Mouse (Mus musculus): ENCODE data around the gene Sh2d6. TPM values are rescaled to one million over a fixed set of nuclear protein-coding genes. Genes with fewer than 3 reads are reported as not detected.
A peak's percentile ranks its signal among the peaks of the same experiment; 100 is the strongest.
"Not testable (repeated sequence)": the region's sequence is repeated elsewhere in the genome, so short reads cannot be mapped to it uniquely, and the experiment has no call there.

The Sh2d6 gene
- polyA plus RNA-seq, 1 experiment: 76.8 TPM

- H3K27ac ChIP-seq (ENCODE audit: control insufficient read depth, insufficient read depth, low read depth, low read length): no peak overlapping the region
- TF ChIP-seq POLR2A (IDR thresholded peaks at IDR 0.05; ENCODE audit: control insufficient read depth, low read depth, low read length) (no peak), CTCF (IDR thresholded peaks at IDR 0.05; ENCODE audit: control insufficient read depth, insufficient read depth, insufficient replicate concordance, low read depth, low read length) (no peak)
- H3K36me3 ChIP-seq (ENCODE audit: control insufficient read depth, insufficient read depth, low read length): no peaks in the 10 kb centered on the region
- H3K4me3 ChIP-seq (ENCODE audit: control insufficient read depth, low read depth, low read length): no peak overlapping the region
- H3K4me1 ChIP-seq (ENCODE audit: control insufficient read depth, insufficient read depth, low read length): no peaks in the 10 kb centered on the region
- no peaks in the 10 kb centered on the region for H3K27me3 ChIP-seq (ENCODE audit: control insufficient read depth, insufficient read depth, low read length)
Observed at GRCm38 (mm10) chr6:72484887-72485286, 36.6 kb downstream of the Sh2d6 start.

DNA sequence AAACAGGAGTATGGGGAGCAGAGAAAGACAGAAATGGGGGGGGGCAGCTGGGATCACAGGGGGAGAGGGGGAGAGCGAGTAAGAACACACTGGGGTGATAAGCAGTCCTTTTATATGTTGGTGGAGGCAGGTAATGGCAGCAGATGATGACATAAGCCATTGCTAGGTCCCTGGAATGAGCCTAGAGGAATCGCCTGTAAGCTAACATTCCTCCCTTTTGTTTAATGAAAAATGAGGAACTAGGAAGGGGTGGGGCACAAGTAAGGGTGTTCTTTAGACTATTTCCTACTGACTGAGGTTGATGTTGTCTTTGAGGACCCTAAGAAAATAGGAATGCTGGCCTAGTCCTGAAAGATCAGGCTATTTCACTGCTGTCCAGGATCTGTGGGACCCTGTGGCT, 39.4 kb downstream of the Sh2d6 start:
- H3K27me3 ChIP-seq (ENCODE audit: control insufficient read depth, insufficient read depth, low read length): no peaks in the 10 kb centered on the region

DNA sequence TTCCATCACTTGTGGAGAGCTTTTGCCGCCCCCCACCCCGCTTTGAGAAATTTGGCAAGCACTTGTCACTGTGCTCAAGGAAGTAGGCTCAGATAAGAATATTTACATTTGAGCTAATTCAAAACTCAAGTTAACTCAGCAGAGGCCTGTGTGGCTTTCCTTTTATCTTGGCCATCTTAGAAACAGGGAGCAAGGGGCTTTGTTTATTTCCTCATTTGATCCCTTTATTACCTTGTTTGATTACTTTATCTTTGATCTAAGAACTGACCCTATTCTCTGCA, 41.1 kb downstream of the Sh2d6 start:
- Histone ChIP-seq H3K4me1 (ENCODE audit: control insufficient read depth, insufficient read depth, low read length) (no peaks in the 10 kb centered on the region), H3K4me3 (ENCODE audit: control insufficient read depth, low read depth, low read length) (no peak overlapping the region), H3K36me3 (ENCODE audit: control insufficient read depth, insufficient read depth, low read length) (no peaks in the 10 kb centered on the region), H3K27ac (ENCODE audit: control insufficient read depth, insufficient read depth, low read depth, low read length) (no peak overlapping the region), H3K27me3 (ENCODE audit: control insufficient read depth, insufficient read depth, low read length) (no peaks in the 10 kb centered on the region)
- no peak for TF ChIP-seq CTCF (IDR thresholded peaks at IDR 0.05; ENCODE audit: control insufficient read depth, insufficient read depth, insufficient replicate concordance, low read depth, low read length)
- TF ChIP-seq POLR2A (IDR thresholded peaks at IDR 0.05; ENCODE audit: control insufficient read depth, low read depth, low read length): no peak

More for the DNA sequence above, 39.4 kb downstream of the Sh2d6 start:
- H3K27ac ChIP-seq (ENCODE audit: control insufficient read depth, insufficient read depth, low read depth, low read length): no peak overlapping the region
- H3K36me3 ChIP-seq (ENCODE audit: control insufficient read depth, insufficient read depth, low read length): no peaks in the 10 kb centered on the region
- TF ChIP-seq POLR2A (IDR thresholded peaks at IDR 0.05; ENCODE audit: control insufficient read depth, low read depth, low read length) (no peak), CTCF (IDR thresholded peaks at IDR 0.05; ENCODE audit: control insufficient read depth, insufficient read depth, insufficient replicate concordance, low read depth, low read length) (no peak)
- H3K4me1 ChIP-seq (ENCODE audit: control insufficient read depth, insufficient read depth, low read length): no peaks in the 10 kb centered on the region
- H3K4me3 ChIP-seq (ENCODE audit: control insufficient read depth, low read depth, low read length): no peak overlapping the region

DNA sequence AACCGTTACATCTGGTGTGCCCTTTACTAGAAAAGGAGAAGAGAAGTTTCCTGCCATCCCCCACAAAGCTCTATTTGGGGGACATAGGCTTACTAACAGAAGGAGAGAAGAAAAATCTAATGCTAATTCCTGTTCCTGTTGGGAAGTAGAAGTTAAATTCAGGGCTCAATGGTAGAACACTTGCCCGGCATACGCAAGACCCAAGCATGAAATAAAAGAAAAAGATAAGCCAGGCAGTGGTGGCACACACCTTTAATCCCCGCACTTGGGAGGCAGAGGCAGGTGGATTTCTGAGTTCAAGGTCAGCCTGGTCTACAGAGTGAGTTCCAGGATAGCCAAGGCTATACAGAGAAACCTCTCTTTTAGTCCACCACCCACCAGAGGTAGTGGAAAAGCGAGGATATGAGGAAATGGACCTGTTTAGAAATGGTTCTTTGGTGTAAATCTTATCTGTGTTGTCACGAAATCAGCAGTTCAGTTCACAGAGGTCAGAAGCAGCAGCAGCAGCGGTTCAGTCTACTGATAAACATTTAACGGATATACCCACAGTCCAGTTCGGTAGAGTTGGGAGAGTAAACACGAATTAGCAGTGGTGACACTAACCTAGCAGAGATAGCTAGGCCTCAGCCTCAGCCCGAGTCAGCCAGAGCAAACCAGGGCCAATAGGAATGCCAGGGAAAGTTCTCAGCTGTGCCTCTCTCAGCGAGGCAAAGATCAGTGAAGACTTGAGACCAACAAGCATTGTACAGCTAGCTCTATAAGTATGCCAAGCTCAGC, 41.7 kb downstream of the Sh2d6 start:
- TF ChIP-seq CTCF (IDR thresholded peaks at IDR 0.05; ENCODE audit: control insufficient read depth, insufficient read depth, insufficient replicate concordance, low read depth, low read length) (no peak), POLR2A (IDR thresholded peaks at IDR 0.05; ENCODE audit: control insufficient read depth, low read depth, low read length) (no peak)
- H3K36me3 ChIP-seq (ENCODE audit: control insufficient read depth, insufficient read depth, low read length): no peaks in the 10 kb centered on the region

DNA sequence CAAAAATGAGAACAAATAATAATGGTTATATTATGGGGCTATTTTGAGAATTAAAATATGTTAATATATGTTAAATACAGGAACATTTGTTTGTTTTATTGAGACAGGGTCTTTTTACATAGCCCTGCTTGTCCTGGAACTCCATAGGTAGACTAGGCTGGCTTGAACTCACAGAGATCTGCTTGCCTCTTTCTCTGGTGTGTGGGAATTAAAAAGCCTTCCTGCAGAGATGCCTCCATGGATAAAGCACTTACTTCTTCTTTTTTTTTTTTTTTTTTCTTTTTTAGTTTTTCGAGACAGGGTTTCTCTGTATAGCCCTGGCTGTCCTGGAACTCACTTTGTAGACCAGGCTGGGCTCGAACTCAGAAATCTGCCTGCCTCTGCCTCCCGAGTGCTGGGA, 42.8 kb downstream of the Sh2d6 start:
- H3K27me3 ChIP-seq (ENCODE audit: control insufficient read depth, insufficient read depth, low read length); H3K36me3 ChIP-seq (ENCODE audit: control insufficient read depth, insufficient read depth, low read length): not testable (repeated sequence)

More for the DNA sequence above, 41.7 kb downstream of the Sh2d6 start:
- Histone ChIP-seq H3K27me3 (ENCODE audit: control insufficient read depth, insufficient read depth, low read length) (no peaks in the 10 kb centered on the region), H3K4me1 (ENCODE audit: control insufficient read depth, insufficient read depth, low read length) (no peaks in the 10 kb centered on the region), H3K4me3 (ENCODE audit: control insufficient read depth, low read depth, low read length) (no peak overlapping the region), H3K27ac (ENCODE audit: control insufficient read depth, insufficient read depth, low read depth, low read length) (no peak overlapping the region)

GRCm38 (mm10) chr6:72477621-72478020, 43.9 kb downstream of the Sh2d6 start:
- Histone ChIP-seq H3K27me3 (ENCODE audit: control insufficient read depth, insufficient read depth, low read length) (no peaks in the 10 kb centered on the region), H3K36me3 (ENCODE audit: control insufficient read depth, insufficient read depth, low read length) (no peaks in the 10 kb centered on the region), H3K27ac (ENCODE audit: control insufficient read depth, insufficient read depth, low read depth, low read length) (peak overlapping the region; percentile 14), H3K4me3 (ENCODE audit: control insufficient read depth, low read depth, low read length) (no peak overlapping the region), H3K4me1 (ENCODE audit: control insufficient read depth, insufficient read depth, low read length) (no peaks in the 10 kb centered on the region)
- TF ChIP-seq POLR2A (IDR thresholded peaks at IDR 0.05; ENCODE audit: control insufficient read depth, low read depth, low read length) (no peak), CTCF (IDR thresholded peaks at IDR 0.05; ENCODE audit: control insufficient read depth, insufficient read depth, insufficient replicate concordance, low read depth, low read length) (no peak)

More for the DNA sequence above, 42.8 kb downstream of the Sh2d6 start:
- H3K4me3 ChIP-seq (ENCODE audit: control insufficient read depth, low read depth, low read length); H3K27ac ChIP-seq (ENCODE audit: control insufficient read depth, insufficient read depth, low read depth, low read length); H3K4me1 ChIP-seq (ENCODE audit: control insufficient read depth, insufficient read depth, low read length): not testable (repeated sequence)

GRCm38 (mm10) chr6:72476836-72477235, 44.7 kb downstream of the Sh2d6 start:
- TF ChIP-seq CTCF (IDR thresholded peaks at IDR 0.05; ENCODE audit: control insufficient read depth, insufficient read depth, insufficient replicate concordance, low read depth, low read length) (no peak), POLR2A (IDR thresholded peaks at IDR 0.05; ENCODE audit: control insufficient read depth, low read depth, low read length) (no peak)
- H3K4me1 ChIP-seq (ENCODE audit: control insufficient read depth, insufficient read depth, low read length): no peaks in the 10 kb centered on the region
- H3K27ac ChIP-seq (ENCODE audit: control insufficient read depth, insufficient read depth, low read depth, low read length): no peak overlapping the region

More at GRCm38 (mm10) chr6:72476836-72477235, 44.7 kb downstream of the Sh2d6 start:
- no peaks in the 10 kb centered on the region for H3K36me3 ChIP-seq (ENCODE audit: control insufficient read depth, insufficient read depth, low read length)
- H3K4me3 ChIP-seq (ENCODE audit: control insufficient read depth, low read depth, low read length): no peak overlapping the region
- no peaks in the 10 kb centered on the region for H3K27me3 ChIP-seq (ENCODE audit: control insufficient read depth, insufficient read depth, low read length)

Data from testis, adult 2 months (tissue).